Mouse (Mus musculus) megakaryocyte, embryonic 14.5 days (primary cell): Measurements from ENCODE around the gene Sh3bp5l.

Experiments used
- FLI1 ChIP-seq: IDR thresholded peaks from 2 replicates; pipeline ENCODE4 v1.6.1; 2012; ENCODE audit warnings: low read length, inconsistent platforms, mixed read lengths
- GATA1 ChIP-seq: IDR thresholded peaks from 3 replicates; pipeline ENCODE4 v1.6.1; 2012; ENCODE audit warnings: mixed read lengths, low read length, inconsistent platforms, borderline replicate concordance

GRCm38 (mm10) chr11:58329906-58330275 lies 633 bp upstream of the Sh3bp5l start:
- no peak for TF ChIP-seq GATA1
- TF ChIP-seq FLI1: no peak
